8 mouse cellular contexts compared by ENCODE assay signal in the genomic region with DNA sequence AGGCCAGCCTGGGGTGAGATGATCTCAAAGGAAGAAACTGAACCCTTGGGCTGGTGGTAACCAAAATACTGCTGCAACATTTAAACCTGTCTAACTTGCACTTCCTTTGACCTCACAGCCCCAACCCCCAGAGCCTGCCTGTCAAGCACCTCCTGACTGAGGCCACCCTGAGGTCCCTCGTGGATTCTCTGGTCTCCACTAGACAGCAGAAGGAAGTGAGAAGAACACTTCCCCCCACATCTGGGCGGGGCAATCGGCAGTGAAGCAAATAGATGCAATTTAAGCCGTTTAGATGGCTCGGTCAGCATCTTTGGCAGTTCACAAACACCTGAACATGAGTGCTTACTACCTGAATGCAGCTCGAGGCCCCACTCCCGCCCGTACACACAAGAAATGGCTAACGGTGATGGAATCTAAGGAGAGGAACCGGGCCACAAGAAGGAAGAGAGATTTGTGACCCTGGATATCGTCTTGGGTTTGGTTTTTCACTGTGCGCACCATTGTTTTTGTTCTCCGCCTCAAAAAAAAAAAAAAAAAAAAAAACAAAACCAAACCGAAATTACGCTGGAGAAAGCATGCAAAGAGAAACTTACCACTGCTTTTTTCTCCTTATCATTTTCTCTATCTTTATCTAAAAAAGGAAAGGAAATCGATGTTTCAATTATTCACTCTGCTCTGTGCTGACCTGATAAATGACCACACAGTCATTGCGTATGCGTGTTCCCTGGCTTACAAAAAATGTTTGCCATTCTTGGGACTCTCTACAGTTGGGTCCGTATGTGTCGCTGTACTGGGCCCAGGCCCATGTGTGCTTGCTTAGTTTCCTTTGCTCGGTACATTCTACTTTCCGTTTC. TPM values are rescaled to one million over a fixed set of nuclear protein-coding genes. Genes with fewer than 3 reads are reported as not detected.
DNase-seq lines count a peak whose midpoint lies in the region; ATAC-seq and TF ChIP-seq lines count a peak whose summit lies in the region.

No protein-coding gene starts in this region.

- H3K27me3 ChIP-seq in heart, embryonic 11.5 days (ENCODE audit: control insufficient read depth, insufficient read depth, low read length): no peaks in the 10 kb centered on the region
- H3K27me3 ChIP-seq in kidney, embryonic 15.5 days: no peaks in the 10 kb centered on the region
- H3K27me3 ChIP-seq in spleen, adult 2 months (ENCODE audit: control insufficient read depth, insufficient read depth, low read length): no peaks in the 10 kb centered on the region

- peak overlapping the region; percentile 88 for H3K9ac ChIP-seq in heart, embryonic 11.5 days (ENCODE audit: low read depth, low read length)
- H3K9ac ChIP-seq in kidney, embryonic 15.5 days: peak overlapping the region; percentile 88

- no peak; the same call in 1 of the 2 replicates for TF ChIP-seq POLR2A in spleen, adult 2 months (IDR thresholded peaks at IDR 0.05; ENCODE audit: low read depth, low read length)

- peak overlapping the region; percentile 95 for H3K4me3 ChIP-seq in heart, embryonic 11.5 days (ENCODE audit: low read depth, low read length)
- H3K4me3 ChIP-seq in kidney, embryonic 15.5 days (replicated peaks): peak overlapping the region; percentile 97
- H3K4me3 ChIP-seq in spleen, adult 2 months (ENCODE audit: extremely low read depth, insufficient read depth, insufficient read length): peak overlapping the region; percentile 94

- H3K36me3 ChIP-seq in heart, embryonic 11.5 days (ENCODE audit: control insufficient read depth, insufficient read depth, low read length): peaks cover 6% of the 10 kb centered on the region; the same call in 1 of the 2 replicates
- peaks cover 20% of the 10 kb centered on the region for H3K36me3 ChIP-seq in kidney, embryonic 15.5 days
- H3K36me3 ChIP-seq in spleen, adult 2 months (ENCODE audit: control insufficient read depth, insufficient read depth, low read length): peaks cover 3% of the 10 kb centered on the region; the same call in 1 of the 2 replicates

- peak; percentile 72 for ATAC-seq in activated CD4-positive, CD25-positive, alpha-beta regulatory T cell, adult 4 months
- ATAC-seq in heart, embryonic 11.5 days (replicated peaks; ENCODE audit: insufficient number of reproducible peaks, low FRiP score, low TSS enrichment): no peak
- ATAC-seq in kidney, embryonic 15.5 days (replicated peaks; ENCODE audit: low FRiP score): no peak

- no peak for TF ChIP-seq CTCF in spleen, adult 2 months (IDR thresholded peaks at IDR 0.05; ENCODE audit: extremely low read depth, insufficient read depth, insufficient read length, insufficient replicate concordance)

- 70% methylated on average over 22 of the region's 22 CpGs for WGBS in heart, embryonic 11.5 days (ENCODE audit: insufficient replicate concordance)
- WGBS in kidney, embryonic 15.5 days: 60% methylated on average over 22 of the region's 22 CpGs
- 5% methylated on average over 22 of the region's 22 CpGs for WGBS in spleen, adult 2 months

- no peaks in the 10 kb centered on the region for H3K9me3 ChIP-seq in heart, embryonic 11.5 days (replicated peaks; ENCODE audit: control insufficient read depth, low read length)
- H3K9me3 ChIP-seq in kidney, embryonic 15.5 days (replicated peaks): no peaks in the 10 kb centered on the region

- 0 out of 2 replicates have a peak, but pooled peaks cover 7% of the 10 kb centered on the region for H3K4me1 ChIP-seq in heart, embryonic 11.5 days (ENCODE audit: control insufficient read depth, insufficient read depth, low read length)
- H3K4me1 ChIP-seq in kidney, embryonic 15.5 days: peaks cover 35% of the 10 kb centered on the region
- peaks cover 9% of the 10 kb centered on the region; the same call in 1 of the 2 replicates for H3K4me1 ChIP-seq in spleen, adult 2 months (ENCODE audit: control insufficient read depth, insufficient read depth, insufficient read length)

- peak overlapping the region; percentile 83 for H3K4me2 ChIP-seq in heart, embryonic 11.5 days
- H3K4me2 ChIP-seq in kidney, embryonic 15.5 days: peak overlapping the region; percentile 86

- peak; percentile 94 to 97 for DNase-seq in B cell, adult 2 months
- DNase-seq in lung, postnatal 25 days (ENCODE audit: low spot score): peak; percentile 76
- DNase-seq in spleen, adult 2 months (ENCODE audit: low read depth in 1 of 2, low spot score in 2 of 2): peak; percentile 89 to 93
- no peak for DNase-seq in cerebellum, adult 8-10 months
- DNase-seq in left cerebral cortex, adult 9 months (ENCODE audit: low spot score in 2 of 2): no peak

- H3K27ac ChIP-seq in heart, embryonic 11.5 days (ENCODE audit: low read depth, low read length): no peak overlapping the region
- H3K27ac ChIP-seq in kidney, embryonic 15.5 days: 0 out of 2 replicates have a peak overlapping the region, but pooled peaks have one; percentile 23
- peak overlapping the region; percentile 98 for H3K27ac ChIP-seq in spleen, adult 2 months (ENCODE audit: insufficient read depth, low read length)

RNA-seq across cellular contexts. Expression of gene Tk2, which starts 1.1 kb away (rescaled TPM):
- polyA plus RNA-seq in activated CD4-positive, CD25-positive, alpha-beta regulatory T cell, adult 4 months (2017; shearing (Covaris generic)): 10 to 100 TPM; 39.5 to 41.6 TPM
- 11.9 and 14.1 TPM in 2 replicates for polyA plus RNA-seq in heart, embryonic 11.5 days (2014; fragmentation: Nextera tagmentation; extraction: Ambion mirVana)
- polyA plus RNA-seq in kidney, embryonic 15.5 days (2015; fragmentation: Nextera tagmentation; extraction: Ambion mirVana): 19.7 and 21.0 TPM in 2 replicates
- 42.5 and 51.1 TPM in 2 replicates for polyA plus RNA-seq in spleen, adult 2 months (2012; rRNA removed)

RNA-seq across cellular contexts. Expression of gene Cklf, which starts 3.4 kb away (rescaled TPM):
- 100 to 1,000 TPM in 1 of 2 experiments, 10 to 100 TPM in 1; 92.7 to 102 TPM for polyA plus RNA-seq in activated CD4-positive, CD25-positive, alpha-beta regulatory T cell, adult 4 months (2017; shearing (Covaris generic))
- 27.0 and 30.0 TPM in 2 replicates for polyA plus RNA-seq in heart, embryonic 11.5 days (2014; fragmentation: Nextera tagmentation; extraction: Ambion mirVana)
- 43.0 and 46.8 TPM in 2 replicates for polyA plus RNA-seq in kidney, embryonic 15.5 days (2015; fragmentation: Nextera tagmentation; extraction: Ambion mirVana)
- polyA plus RNA-seq in spleen, adult 2 months (2012; rRNA removed): 11.9 and 13.0 TPM in 2 replicates

RNA-seq across cellular contexts. Expression of gene Cmtm2a, which starts 45.7 kb away (rescaled TPM):
- not detected for polyA plus RNA-seq in activated CD4-positive, CD25-positive, alpha-beta regulatory T cell, adult 4 months (2017; shearing (Covaris generic))
- polyA plus RNA-seq in heart, embryonic 11.5 days (2014; fragmentation: Nextera tagmentation; extraction: Ambion mirVana): not detected in 2 replicates
- polyA plus RNA-seq in kidney, embryonic 15.5 days (2015; fragmentation: Nextera tagmentation; extraction: Ambion mirVana): not detected in 2 replicates
- polyA plus RNA-seq in spleen, adult 2 months (2012; rRNA removed): not detected in 2 replicates

Comparison
In these comparisons a context has a peak if more than half of its experiments do, and no peak if none do; other contexts are left out.
1. DNase-seq: peak in B cell, adult 2 months (2 of 2), lung, postnatal 25 days (single experiment) and spleen, adult 2 months (2 of 2); none in cerebellum, adult 8-10 months (single experiment) and left cerebral cortex, adult 9 months (0 of 2).
2. Peak in every context shown above with its lines, with median percentiles within 50 percentile points of each other: H3K4me3 ChIP-seq.